Comparison of ENCODE assay signal across 29 mouse cellular contexts in genomic region chr11:18528568-18528967, GRCm38 (mm10).
DNase-seq lines count a peak whose midpoint lies in the region; ATAC-seq and TF ChIP-seq lines count a peak whose summit lies in the region.
"Had no signal": no experiment of that assay in that cellular context is flagged by ENCODE, and none has a peak within 500 bp of the region (broad histone marks: within the 10 kb centered on the region; RNA-seq: fewer than 3 reads in every experiment).

No protein-coding gene starts in this region.

- no peak overlapping the region for H3K4me3 ChIP-seq in lung, postnatal 0 days (ENCODE audit: low read depth, low read length)
- H3K4me3 ChIP-seq in intestine, embryonic 15.5 days (replicated peaks): no peak overlapping the region
- no peak overlapping the region for H3K4me3 ChIP-seq in stomach, embryonic 16.5 days (replicated peaks; ENCODE audit: low read length)
- no peak overlapping the region for H3K4me3 ChIP-seq in forebrain, postnatal 0 days (ENCODE audit: low read depth, low read length)
- H3K4me3 ChIP-seq: embryonic facial prominence, embryonic 12.5 days; hindbrain, embryonic 13.5 days; kidney, embryonic 15.5 days; limb, embryonic 13.5 days; megakaryocyte, embryonic 14.5 days; midbrain, embryonic 12.5 days; myocyte; neural tube, embryonic 13.5 days had no signal

- no peak overlapping the region for H3K27ac ChIP-seq in lung, postnatal 0 days (ENCODE audit: low read length)
- no peak overlapping the region for H3K27ac ChIP-seq in intestine, embryonic 15.5 days
- no peak overlapping the region for H3K27ac ChIP-seq in stomach, embryonic 16.5 days (ENCODE audit: low read length)
- no peak overlapping the region for H3K27ac ChIP-seq in forebrain, postnatal 0 days (ENCODE audit: low read depth, low read length)
- H3K27ac ChIP-seq: embryonic facial prominence, embryonic 12.5 days; hindbrain, embryonic 13.5 days; kidney, embryonic 15.5 days; limb, embryonic 13.5 days; midbrain, embryonic 12.5 days; neural tube, embryonic 13.5 days had no signal

- peak; percentile 38; the same call in 1 of the 2 replicates for ATAC-seq in lung, postnatal 0 days
- ATAC-seq in intestine, embryonic 15.5 days: peak; percentile 91
- peak; percentile 69; the same call in 1 of the 2 replicates for ATAC-seq in stomach, embryonic 16.5 days (ENCODE audit: insufficient read depth, low FRiP score)
- ATAC-seq in forebrain, postnatal 0 days: no peak
- ATAC-seq: forebrain, embryonic 14.5 days had no signal

- no peak for TF ChIP-seq CTCF in lung, postnatal 0 days (IDR thresholded peaks at IDR 0.05)
- no peak for TF ChIP-seq CTCF in forebrain, postnatal 0 days (IDR thresholded peaks at IDR 0.05; ENCODE audit: low read depth)

- no peak overlapping the region for H3K9ac ChIP-seq in lung, postnatal 0 days (replicated peaks; ENCODE audit: low read depth)
- H3K9ac ChIP-seq in intestine, embryonic 15.5 days: no peak overlapping the region
- no peak overlapping the region for H3K9ac ChIP-seq in stomach, embryonic 16.5 days (ENCODE audit: low read length)
- no peak overlapping the region for H3K9ac ChIP-seq in forebrain, postnatal 0 days
- H3K9ac ChIP-seq: embryonic facial prominence, embryonic 12.5 days; hindbrain, embryonic 13.5 days; kidney, embryonic 15.5 days; limb, embryonic 13.5 days; midbrain, embryonic 12.5 days; neural tube, embryonic 13.5 days had no signal

- H3K9me3 ChIP-seq in lung, postnatal 0 days (ENCODE audit: low read length): no peaks in the 10 kb centered on the region
- H3K9me3 ChIP-seq in intestine, embryonic 15.5 days: no peaks in the 10 kb centered on the region
- no peaks in the 10 kb centered on the region for H3K9me3 ChIP-seq in stomach, embryonic 16.5 days (replicated peaks; ENCODE audit: control insufficient read depth, low read length)
- no peaks in the 10 kb centered on the region for H3K9me3 ChIP-seq in forebrain, postnatal 0 days (ENCODE audit: low read length)
- H3K9me3 ChIP-seq: embryonic facial prominence, embryonic 12.5 days; hindbrain, embryonic 13.5 days; kidney, embryonic 15.5 days; limb, embryonic 13.5 days; megakaryocyte, embryonic 14.5 days; midbrain, embryonic 12.5 days; neural tube, embryonic 13.5 days had no signal

- no peaks in the 10 kb centered on the region for H3K4me1 ChIP-seq in lung, postnatal 0 days (ENCODE audit: insufficient read depth, low read depth, low read length)
- no peaks in the 10 kb centered on the region for H3K4me1 ChIP-seq in intestine, embryonic 15.5 days (replicated peaks)
- H3K4me1 ChIP-seq in stomach, embryonic 16.5 days (ENCODE audit: control insufficient read depth, insufficient read depth, low read length): no peaks in the 10 kb centered on the region
- no peaks in the 10 kb centered on the region for H3K4me1 ChIP-seq in forebrain, postnatal 0 days (ENCODE audit: insufficient read depth)
- H3K4me1 ChIP-seq: embryonic facial prominence, embryonic 12.5 days; hindbrain, embryonic 13.5 days; kidney, embryonic 15.5 days; limb, embryonic 13.5 days; megakaryocyte, embryonic 14.5 days; midbrain, embryonic 12.5 days; neural tube, embryonic 13.5 days had no signal

- peak; percentile 43 for DNase-seq in lung, postnatal 0 days (ENCODE audit: low spot score)
- no peak for DNase-seq in lung, postnatal 4 days
- peak; percentile 11 for DNase-seq in urinary bladder, postnatal 25 days (ENCODE audit: low spot score)
- no peak for DNase-seq in urinary bladder, postnatal 4 days (ENCODE audit: low spot score in 2 of 2)
- no peak for DNase-seq in forebrain, postnatal 0 days
- no peak for DNase-seq in MN1 (ENCODE audit: low spot score)
- DNase-seq: adrenal gland, postnatal 25 days; cerebellum, adult 18-20 months; cerebellum, postnatal 10 days; gastrocnemius, postnatal 25 days; heart, adult 11 months; heart, postnatal 4 days; kidney, adult 18-20 months; kidney, postnatal 36 days; thymus, adult 2 months; thymus, postnatal 36 days had no signal

- TF ChIP-seq EP300 in lung, postnatal 0 days (IDR thresholded peaks at IDR 0.05): no peak

- 45% methylated on average over 4 of the region's 4 CpGs for WGBS in lung, postnatal 0 days
- 44% methylated on average over 4 of the region's 4 CpGs for WGBS in intestine, embryonic 15.5 days
- 37% methylated on average over 4 of the region's 4 CpGs for WGBS in stomach, embryonic 16.5 days
- 73% methylated on average over 4 of the region's 4 CpGs for WGBS in forebrain, postnatal 0 days

- H3K4me2 ChIP-seq in lung, postnatal 0 days (replicated peaks; ENCODE audit: low read depth, low read length): no peak overlapping the region
- H3K4me2 ChIP-seq in intestine, embryonic 15.5 days (replicated peaks): no peak overlapping the region
- no peak overlapping the region for H3K4me2 ChIP-seq in stomach, embryonic 16.5 days (ENCODE audit: low read depth, low read length)
- H3K4me2 ChIP-seq in forebrain, postnatal 0 days (ENCODE audit: low read depth): no peak overlapping the region
- H3K4me2 ChIP-seq: embryonic facial prominence, embryonic 12.5 days; heart, embryonic 11.5 days; hindbrain, embryonic 13.5 days; kidney, embryonic 15.5 days; limb, embryonic 13.5 days; liver, embryonic 11.5 days; midbrain, embryonic 12.5 days; neural tube, embryonic 13.5 days had no signal

- H3K27me3 ChIP-seq in lung, postnatal 0 days (replicated peaks; ENCODE audit: insufficient read depth, low read length): no peaks in the 10 kb centered on the region
- no peaks in the 10 kb centered on the region for H3K27me3 ChIP-seq in intestine, embryonic 15.5 days (replicated peaks)
- no peaks in the 10 kb centered on the region for H3K27me3 ChIP-seq in stomach, embryonic 16.5 days (ENCODE audit: control insufficient read depth, insufficient read depth, low read length)
- H3K27me3 ChIP-seq in forebrain, postnatal 0 days (ENCODE audit: insufficient read depth, low read length): no peaks in the 10 kb centered on the region
- H3K27me3 ChIP-seq: embryonic facial prominence, embryonic 12.5 days; hindbrain, embryonic 13.5 days; kidney, embryonic 15.5 days; megakaryocyte, embryonic 14.5 days; midbrain, embryonic 12.5 days; neural tube, embryonic 13.5 days had no signal

- no peaks in the 10 kb centered on the region for H3K36me3 ChIP-seq in lung, postnatal 0 days (ENCODE audit: insufficient read depth, low read length)
- no peaks in the 10 kb centered on the region for H3K36me3 ChIP-seq in intestine, embryonic 15.5 days
- no peaks in the 10 kb centered on the region for H3K36me3 ChIP-seq in stomach, embryonic 16.5 days (ENCODE audit: control insufficient read depth, insufficient read depth, low read length)
- no peaks in the 10 kb centered on the region for H3K36me3 ChIP-seq in forebrain, postnatal 0 days (ENCODE audit: insufficient read depth)
- H3K36me3 ChIP-seq: embryonic facial prominence, embryonic 12.5 days; hindbrain, embryonic 13.5 days; kidney, embryonic 15.5 days; limb, embryonic 13.5 days; midbrain, embryonic 12.5 days; neural tube, embryonic 13.5 days had no signal

Comparison
In these comparisons a context has a peak if more than half of its experiments do, and no peak if none do; other contexts are left out.
1. DNase-seq: peak in lung, postnatal 0 days (single experiment) and urinary bladder, postnatal 25 days (single experiment); none in lung, postnatal 4 days (0 of 2), urinary bladder, postnatal 4 days (0 of 2), forebrain, postnatal 0 days (single experiment) and MN1 (single experiment).